Mouse (Mus musculus): Measurements from ENCODE around the gene Gm9970.

Gene Gm9970

GRCm38 (mm10) chr5:31240637-31241521 lies at the start of gene Gm9970, which contains the start of gene Nrbp1:
Gene Gm9970, minus strand, starts transcription at chr5:31241232.
Gene Nrbp1, plus strand, starts transcription at chr5:31240864.
- DNase-seq (ENCODE audit: low spot score): peak; percentile 92

GRCm38 (mm10) chr5:31289626-31290230 lies 48.7 kb upstream of the Gm9970 start:
- DNase-seq (ENCODE audit: low spot score): peak; percentile 14

- no peak for DNase-seq (ENCODE audit: low spot score)
Measured at GRCm38 (mm10) chr5:31288655-31289054, 47.6 kb upstream of the Gm9970 start.

GRCm38 (mm10) chr5:31288225-31288624 lies 47.2 kb upstream of the Gm9970 start:
- no peak for DNase-seq (ENCODE audit: low spot score)

- DNase-seq (ENCODE audit: low spot score): no peak
Measured at GRCm38 (mm10) chr5:31279245-31279988, 38.4 kb upstream of the Gm9970 start.

GRCm38 (mm10) chr5:31273018-31273417 lies 32.0 kb upstream of the Gm9970 start:
- no peak for DNase-seq (ENCODE audit: low spot score)

- no peak for DNase-seq (ENCODE audit: low spot score)
Measured at GRCm38 (mm10) chr5:31267686-31268085, 26.7 kb upstream of the Gm9970 start.

- DNase-seq (ENCODE audit: low spot score): no peak
Measured at GRCm38 (mm10) chr5:31266101-31266500, 25.1 kb upstream of the Gm9970 start.

GRCm38 (mm10) chr5:31257616-31258015 lies 16.6 kb upstream of the Gm9970 start:
- DNase-seq (ENCODE audit: low spot score): no peak

GRCm38 (mm10) chr5:31255971-31256370 lies 14.9 kb upstream of the Gm9970 start:
- DNase-seq (ENCODE audit: low spot score): no peak

GRCm38 (mm10) chr5:31255381-31255780 lies 14.3 kb upstream of the Gm9970 start:
- no peak for DNase-seq (ENCODE audit: low spot score)

- DNase-seq (ENCODE audit: low spot score): no peak
Measured at GRCm38 (mm10) chr5:31254901-31255300, 13.9 kb upstream of the Gm9970 start.

GRCm38 (mm10) chr5:31254452-31254851 lies 13.4 kb upstream of the Gm9970 start:
- DNase-seq (ENCODE audit: low spot score): no peak

- DNase-seq (ENCODE audit: low spot score): no peak
Measured at GRCm38 (mm10) chr5:31253806-31254205, 12.8 kb upstream of the Gm9970 start.

- DNase-seq (ENCODE audit: low spot score): no peak
Measured at GRCm38 (mm10) chr5:31252795-31253545, 11.9 kb upstream of the Gm9970 start.

GRCm38 (mm10) chr5:31252151-31252550 lies 11.1 kb upstream of the Gm9970 start:
- DNase-seq (ENCODE audit: low spot score): no peak

GRCm38 (mm10) chr5:31251541-31252101 lies 10.6 kb upstream of the Gm9970 start, which contains the start of gene Krtcap3:
Gene Krtcap3, plus strand, starts transcription at chr5:31251691.
- no peak for DNase-seq (ENCODE audit: low spot score)

- no peak for DNase-seq (ENCODE audit: low spot score)
Measured at GRCm38 (mm10) chr5:31250716-31251115, 9.7 kb upstream of the Gm9970 start.

- DNase-seq (ENCODE audit: low spot score): no peak
Measured at GRCm38 (mm10) chr5:31242191-31242590, 1.2 kb upstream of the Gm9970 start.

GRCm38 (mm10) chr5:31241522-31242034 lies 546 bp upstream of the Gm9970 start:
- DNase-seq (ENCODE audit: low spot score): no peak

GRCm38 (mm10) chr5:31226641-31227040 lies 14.4 kb downstream of the Gm9970 start:
- no peak for DNase-seq (ENCODE audit: low spot score)

Data from c-Kit-positive CD71-positive TER-119-positive erythroid progenitor cells, embryonic 14.5 days (primary cell).